Mouse (Mus musculus) limb, embryonic 11.5 days (tissue): Measurements from ENCODE around the gene Lsm12. TPM values are rescaled to one million over a fixed set of nuclear protein-coding genes. Genes with fewer than 3 reads are reported as not detected.

Source experiments
- ATAC-seq: fragments of 200-750 bp; cut with Nextera tagmentation; 2 replicates; pipeline ENCODE4 v1.8.0; 2017; ENCODE audit warnings: low read depth; ENCODE audit not compliant: insufficient number of reproducible peaks, low FRiP score, low TSS enrichment
- DNase-seq: peaks from one replicate; pipeline ENCODE4 v3.0.0-alpha.2; 2015; ENCODE audit warnings: low spot score
- H3K27ac ChIP-seq: fragments of 300-500 bp; sonication (generic); replicated peaks from 2 replicates; pipeline ENCODE4 v1.5.1; 2014; ENCODE audit warnings: low read depth, mild to moderate bottlenecking, low read length
- H3K27me3 ChIP-seq: fragments of 300-500 bp; sonication (generic); 2 replicates; pipeline ENCODE4 v1.6.1; 2014; ENCODE audit warnings: mild to moderate bottlenecking, low read length, mixed read lengths; ENCODE audit not compliant: control insufficient read depth, insufficient read depth
- H3K36me3 ChIP-seq: fragments of 300-500 bp; sonication (generic); 2 replicates; pipeline ENCODE4 v1.6.1; 2014; ENCODE audit warnings: mild to moderate bottlenecking, low read length, moderate library complexity, mixed read lengths; ENCODE audit not compliant: control insufficient read depth, insufficient read depth
- H3K4me1 ChIP-seq: fragments of 300-500 bp; sonication (generic); 2 replicates; pipeline ENCODE4 v1.6.1; 2014; ENCODE audit warnings: low read length, mixed read lengths; ENCODE audit not compliant: control insufficient read depth, insufficient read depth
- H3K4me2 ChIP-seq: fragments of 300-500 bp; sonication (generic); 2 replicates; pipeline ENCODE4 v1.6.1; 2014; ENCODE audit warnings: low read depth, mild to moderate bottlenecking, moderate library complexity; ENCODE audit not compliant: severe bottlenecking
- H3K4me3 ChIP-seq: fragments of 300-500 bp; sonication (generic); 2 replicates; pipeline ENCODE4 v1.5.1; 2014; ENCODE audit warnings: low read depth, low read length
- H3K9ac ChIP-seq: fragments of 300-500 bp; sonication (generic); 2 replicates; pipeline ENCODE4 v1.6.1; 2014; ENCODE audit warnings: mild to moderate bottlenecking, low read length
- H3K9me3 ChIP-seq: fragments of 300-500 bp; sonication (generic); 2 replicates; pipeline ENCODE4 v1.6.1; 2016; ENCODE audit warnings: low read length; ENCODE audit not compliant: control insufficient read depth
- WGBS: fragments of 180-500 bp; shearing (Covaris S2); extraction: QIAGEN DNeasy Blood & Tissue Kit; methylation state at CpG from one replicate; pipeline ENCODE4 v1.1.7; 2014; 5-methylcytosine and 5-hydroxymethylcytosine counted together
- polyA plus RNA-seq: library from polyadenylated mRNA; unstranded; fragments of >200 nt; fragmentation: Nextera tagmentation; extraction: Ambion mirVana; gene quantifications from 2 replicates; pipeline ENCODE4 v1.2.1, GENCODE M21; 2014

Lsm12 gene
- polyA plus RNA-seq, 1 experiment from 2014 or later = 74.5 TPM

GRCm38 (mm10) chr11:102226067-102226978 lies 41.2 kb upstream of the Lsm12 start:
- WGBS = 78% methylated on average over 12 of the region's 12 CpGs
- Histone ChIP-seq H3K27me3 (peaks cover 5% of the 10 kb centered on the region; the same call in 1 of the 2 replicates), H3K4me1 (peaks cover 36% of the 10 kb centered on the region)

GRCm38 (mm10) chr11:102225221-102225620 lies 40.1 kb upstream of the Lsm12 start:
- ATAC-seq (no peak), DNase-seq (no peak)
- peaks cover 5% of the 10 kb centered on the region; the same call in 1 of the 2 replicates for H3K27me3 ChIP-seq
- WGBS = 68% methylated on average over 5 of the region's 5 CpGs
- no peaks in the 10 kb centered on the region for H3K9me3 ChIP-seq
- no peaks in the 10 kb centered on the region for H3K36me3 ChIP-seq
- no peak overlapping the region for H3K27ac ChIP-seq
- 0 out of 2 replicates have a peak overlapping the region, but pooled peaks have one; percentile 9 for H3K9ac ChIP-seq
- no peak overlapping the region for H3K4me2 ChIP-seq
- H3K4me1 ChIP-seq = peaks cover 37% of the 10 kb centered on the region
- H3K4me3 ChIP-seq = no peak overlapping the region

More at GRCm38 (mm10) chr11:102226067-102226978, 41.2 kb upstream of the Lsm12 start:
- DNase-seq = no peak
- Histone ChIP-seq H3K36me3 (no peaks in the 10 kb centered on the region), H3K27ac (no peak overlapping the region), H3K4me2 (no peak overlapping the region), H3K9me3 (no peaks in the 10 kb centered on the region), H3K9ac (no peak overlapping the region), H3K4me3 (no peak overlapping the region)
- ATAC-seq = no peak

- Histone ChIP-seq H3K9ac (0 out of 2 replicates have a peak overlapping the region, but pooled peaks have one; percentile 9), H3K4me3 (no peak overlapping the region), H3K4me2 (peak overlapping the region; percentile 33), H3K4me1 (peaks cover 42% of the 10 kb centered on the region), H3K27me3 (peaks cover 5% of the 10 kb centered on the region; the same call in 1 of the 2 replicates), H3K9me3 (no peaks in the 10 kb centered on the region), H3K36me3 (no peaks in the 10 kb centered on the region), H3K27ac (no peak overlapping the region)
- 11% methylated on average over 22 of the region's 22 CpGs for WGBS
- ATAC-seq = no peak
- DNase-seq = no peak
Observed at GRCm38 (mm10) chr11:102224686-102225085, 39.6 kb upstream of the Lsm12 start.

GRCm38 (mm10) chr11:102223166-102223565 lies 38.1 kb upstream of the Lsm12 start:
- Histone ChIP-seq H3K9ac (no peak overlapping the region), H3K27ac (no peak overlapping the region), H3K9me3 (no peaks in the 10 kb centered on the region), H3K4me3 (no peak overlapping the region), H3K36me3 (no peaks in the 10 kb centered on the region), H3K4me1 (peaks cover 48% of the 10 kb centered on the region), H3K27me3 (no peaks in the 10 kb centered on the region), H3K4me2 (no peak overlapping the region)
- ATAC-seq = no peak
- WGBS = 41% methylated on average over 6 of the region's 6 CpGs
- DNase-seq = peak; percentile 82

- Histone ChIP-seq H3K4me2 (no peak overlapping the region), H3K4me3 (no peak overlapping the region), H3K9ac (no peak overlapping the region), H3K27ac (no peak overlapping the region), H3K4me1 (peaks cover 45% of the 10 kb centered on the region), H3K36me3 (no peaks in the 10 kb centered on the region; the same call in 1 of the 2 replicates), H3K9me3 (no peaks in the 10 kb centered on the region), H3K27me3 (no peaks in the 10 kb centered on the region)
- ATAC-seq (no peak), DNase-seq (no peak)
- WGBS = 77% methylated on average over 8 of the region's 8 CpGs
Observed at GRCm38 (mm10) chr11:102221954-102222351, 36.9 kb upstream of the Lsm12 start.

- Histone ChIP-seq H3K4me3 (no peak overlapping the region), H3K9ac (no peak overlapping the region), H3K27ac (no peak overlapping the region), H3K9me3 (no peaks in the 10 kb centered on the region), H3K4me2 (no peak overlapping the region), H3K4me1 (peaks cover 42% of the 10 kb centered on the region), H3K36me3 (no peaks in the 10 kb centered on the region; the same call in 1 of the 2 replicates), H3K27me3 (no peaks in the 10 kb centered on the region)
- ATAC-seq = no peak
- 81% methylated on average over 8 of the region's 8 CpGs for WGBS
- DNase-seq = no peak
Observed at GRCm38 (mm10) chr11:102221243-102221953, 36.3 kb upstream of the Lsm12 start.

GRCm38 (mm10) chr11:102220451-102220850 lies 35.4 kb upstream of the Lsm12 start:
- DNase-seq = no peak
- 63% methylated on average over 6 of the region's 6 CpGs for WGBS
- peaks cover 48% of the 10 kb centered on the region for H3K4me1 ChIP-seq

GRCm38 (mm10) chr11:102219994-102220346 lies 34.9 kb upstream of the Lsm12 start:
- Histone ChIP-seq H3K36me3 (no peaks in the 10 kb centered on the region; the same call in 1 of the 2 replicates), H3K27ac (no peak overlapping the region), H3K9me3 (no peaks in the 10 kb centered on the region), H3K9ac (no peak overlapping the region), H3K27me3 (no peaks in the 10 kb centered on the region), H3K4me3 (no peak overlapping the region), H3K4me2 (no peak overlapping the region), H3K4me1 (peaks cover 49% of the 10 kb centered on the region)
- DNase-seq (no peak), ATAC-seq (no peak)
- 68% methylated on average over 4 of the region's 4 CpGs for WGBS

More at GRCm38 (mm10) chr11:102220451-102220850, 35.4 kb upstream of the Lsm12 start:
- Histone ChIP-seq H3K27ac (no peak overlapping the region), H3K4me2 (no peak overlapping the region), H3K9me3 (no peaks in the 10 kb centered on the region), H3K4me3 (no peak overlapping the region), H3K27me3 (no peaks in the 10 kb centered on the region), H3K36me3 (no peaks in the 10 kb centered on the region; the same call in 1 of the 2 replicates), H3K9ac (no peak overlapping the region)
- ATAC-seq = no peak
